Mouse (Mus musculus) right cerebral cortex, adult 2 months (tissue): ENCODE data around the gene Prl5a1.

ENCODE experiments used
- DNase-seq, 2 experiments: peaks; one replicate each; pipeline ENCODE4 v3.0.0; 2021 to 2022; ENCODE audit warnings: low spot score in 2 of 2

The Prl5a1 gene

DNA sequence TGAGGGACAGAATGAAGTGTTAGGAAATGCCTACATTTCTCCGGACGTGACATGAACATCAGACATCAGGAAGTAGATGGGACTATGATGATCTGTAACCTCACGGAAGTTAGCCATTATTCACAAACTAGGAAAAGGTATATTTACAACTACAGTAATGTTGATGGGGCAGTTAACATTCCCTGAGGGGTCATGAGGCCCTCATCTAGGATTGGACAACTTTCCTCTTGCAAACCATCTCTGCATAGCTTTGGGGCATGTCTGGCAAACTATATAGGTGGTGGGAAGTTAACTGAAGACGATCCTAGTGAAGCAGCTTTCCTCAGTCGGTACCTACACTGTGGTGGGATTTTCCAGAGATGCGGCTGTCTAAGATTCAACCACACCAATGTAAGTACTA is at the start of gene Prl5a1:
Prl5a1 (plus strand) TSS at position 301 of the 400 bp plus-strand sequence.
- DNase-seq, result no peak

DNA sequence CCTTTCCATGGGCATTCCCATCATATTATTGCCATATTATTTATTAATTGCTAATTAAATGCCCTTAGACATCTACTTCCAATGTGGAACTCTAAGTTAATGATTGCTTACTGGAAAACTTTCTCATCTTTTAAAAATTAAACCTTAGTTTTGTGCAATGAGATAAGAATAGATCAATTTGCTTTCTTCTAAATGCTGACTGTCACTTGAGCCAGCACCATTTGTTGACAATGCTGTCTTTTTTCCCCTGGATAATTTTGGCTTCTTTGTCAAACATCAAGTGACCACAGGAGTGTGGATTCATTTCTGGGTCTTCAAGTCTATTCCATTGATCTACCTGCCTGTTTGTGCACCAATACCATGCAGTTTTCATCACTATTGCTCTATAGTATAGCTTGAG is 46.1 kb upstream of the Prl5a1 start:
- no peak for DNase-seq

DNA sequence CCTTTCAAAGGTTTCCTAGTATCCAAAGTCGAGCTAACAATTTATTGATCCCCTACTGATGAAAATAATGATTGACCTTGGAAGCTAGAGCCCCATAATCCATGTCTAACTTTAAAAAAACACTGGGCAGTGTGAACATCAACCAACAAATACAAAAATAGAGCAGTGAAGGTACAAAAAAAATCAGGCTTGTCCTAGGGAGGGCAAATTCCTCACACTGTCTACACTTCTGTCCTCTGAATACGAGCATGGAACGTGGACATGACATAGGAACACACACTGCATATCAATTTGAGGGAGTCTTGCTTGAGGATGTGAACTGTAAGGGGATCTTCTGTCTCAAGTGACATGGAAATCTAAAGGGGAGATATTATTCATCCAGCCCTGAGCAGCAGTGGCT is 33.7 kb upstream of the Prl5a1 start:
- no peak for DNase-seq

DNA sequence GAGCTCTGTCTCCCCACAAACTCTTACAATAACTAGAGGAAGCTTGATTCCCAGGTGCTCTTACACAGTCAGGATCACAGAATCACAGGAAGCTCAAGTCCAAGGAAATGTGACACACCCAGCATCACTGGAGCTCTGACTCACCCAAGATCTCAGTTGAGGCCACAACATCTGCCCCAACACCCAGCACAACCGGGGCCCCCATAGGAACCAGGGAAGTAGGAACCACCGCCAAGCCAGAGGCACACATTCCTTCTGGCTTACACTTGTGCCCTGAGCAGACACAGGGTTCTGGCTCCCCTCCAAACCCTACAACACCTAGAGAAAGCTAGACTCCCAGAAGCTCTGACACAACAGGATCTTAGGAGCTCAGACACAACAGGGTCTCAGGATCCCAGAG is 9.5 kb upstream of the Prl5a1 start:
- DNase-seq, result no peak

DNA sequence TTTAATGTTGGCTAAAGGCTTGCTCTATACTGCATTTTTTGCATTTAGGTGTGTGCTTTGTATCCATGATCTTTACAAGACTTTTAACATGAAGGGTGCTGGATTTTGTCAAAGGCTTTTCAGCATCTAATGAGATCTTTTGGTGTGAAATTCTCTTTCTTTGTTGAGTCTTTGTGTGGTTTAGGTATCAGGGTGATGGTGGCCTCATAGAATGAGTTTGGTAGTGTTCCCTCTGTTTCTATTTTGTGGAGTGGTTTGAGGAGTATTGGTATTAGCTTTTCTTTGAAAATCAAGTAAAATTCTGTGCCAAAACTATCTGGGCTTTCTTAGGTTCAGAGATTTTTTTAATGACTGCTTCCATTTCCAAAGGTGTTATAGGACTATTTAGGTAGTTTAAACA is 6.5 kb upstream of the Prl5a1 start:
- DNase-seq, result no peak
